Mouse (Mus musculus) forebrain, postnatal 0 days (tissue): ENCODE results near the gene Wnt16. TPM values are rescaled to one million over a fixed set of nuclear protein-coding genes. Genes with fewer than 3 reads are reported as not detected.
"Not testable (repeated sequence)": the region's sequence is repeated elsewhere in the genome, so short reads cannot be mapped to it uniquely, and the experiment has no call there.

Experiments used
- ATAC-seq: fragments of 200-750 bp; cut with Nextera tagmentation; 2 replicates; pipeline ENCODE4 v1.8.0; 2017; ENCODE audit warnings: mild to moderate bottlenecking, moderate library complexity
- DNase-seq: peaks from one replicate; pipeline ENCODE4 v3.0.0-alpha.2; 2015
- H3K27ac ChIP-seq: fragments of 300-500 bp; sonication (generic); 2 replicates; pipeline ENCODE4 v1.5.1; 2014; ENCODE audit warnings: low read depth, mild to moderate bottlenecking, antibody characterized with exemption, low read length, moderate library complexity, mixed read lengths
- H3K27me3 ChIP-seq: fragments of 300-500 bp; sonication (generic); 2 replicates; pipeline ENCODE4 v1.6.1; 2014; ENCODE audit warnings: mild to moderate bottlenecking, low read length, mixed read lengths; ENCODE audit not compliant: insufficient read depth
- H3K36me3 ChIP-seq: fragments of 300-500 bp; sonication (generic); 2 replicates; pipeline ENCODE4 v1.6.1; 2014; ENCODE audit warnings: mild to moderate bottlenecking, moderate library complexity; ENCODE audit not compliant: insufficient read depth
- H3K4me1 ChIP-seq: fragments of 300-500 bp; sonication (generic); 2 replicates; pipeline ENCODE4 v1.6.1; 2014; ENCODE audit warnings: antibody characterized with exemption; ENCODE audit not compliant: insufficient read depth
- H3K4me2 ChIP-seq: fragments of 300-500 bp; sonication (generic); 2 replicates; pipeline ENCODE4 v1.6.1; 2014; ENCODE audit warnings: low read depth, mild to moderate bottlenecking, moderate library complexity
- H3K4me3 ChIP-seq: fragments of 300-500 bp; sonication (generic); 2 replicates; pipeline ENCODE4 v1.5.1; 2014; ENCODE audit warnings: low read depth, low read length, mixed read lengths
- H3K9ac ChIP-seq: fragments of 300-500 bp; sonication (generic); 2 replicates; pipeline ENCODE4 v1.6.1; 2014; ENCODE audit warnings: mild to moderate bottlenecking
- H3K9me3 ChIP-seq: fragments of 300-500 bp; sonication (generic); 2 replicates; pipeline ENCODE4 v1.6.1; 2016; ENCODE audit warnings: low read length
- CTCF ChIP-seq: sonication (generic); IDR thresholded peaks from 2 replicates; pipeline ENCODE4 v1.5.1; 2016; ENCODE audit warnings: antibody characterized with exemption, control low read depth, low read depth
- WGBS: fragments of 180-500 bp; shearing (Covaris S2); extraction: QIAGEN DNeasy Blood & Tissue Kit; methylation state at CpG from one replicate; pipeline ENCODE4 v1.1.7; 2014; 5-methylcytosine and 5-hydroxymethylcytosine counted together
- polyA plus RNA-seq: library from polyadenylated mRNA; unstranded; fragments of >200 nt; fragmentation: Nextera tagmentation; extraction: Ambion mirVana; gene quantifications from 2 replicates; pipeline ENCODE4 v1.2.1, GENCODE M21; 2015
- total RNA-seq: library from RNA; depleted of rRNA; stranded (reverse); fragments of >200 nt; gene quantifications from 2 replicates; pipeline ENCODE4 v1.2.3, GENCODE M21; 2014; rRNA removed

Gene Wnt16
- total RNA-seq (1.1 TPM in 2 replicates), polyA plus RNA-seq (0.31 and 0.34 TPM in 2 replicates)

GRCm38 (mm10) chr6:22288004-22288736, at the start of gene Wnt16:
Gene Wnt16 (plus strand): TSS chr6:22288227.
- H3K4me2 ChIP-seq = peak within 1 kb of the TSS; percentile 77
- 3% methylated on average over 20 of the region's 20 CpGs for WGBS

GRCm38 (mm10) chr6:22243321-22243720, 44.7 kb upstream of the Wnt16 start:
- no peak for ATAC-seq
- TF ChIP-seq CTCF = no peak

More at GRCm38 (mm10) chr6:22288004-22288736, at the start of gene Wnt16:
- ATAC-seq (peak; percentile 74), DNase-seq (peak; percentile 22)
- Histone ChIP-seq H3K9ac (0 out of 2 replicates have a peak within 1 kb of the TSS, but pooled peaks have one; percentile 3), H3K27me3 (peaks cover 39% of the 10 kb centered on the region), H3K36me3 (no peaks in the 10 kb centered on the region), H3K4me3 (peak within 1 kb of the TSS; percentile 38), H3K4me1 (peaks cover 17% of the 10 kb centered on the region; the same call in 1 of the 2 replicates), H3K9me3 (no peaks in the 10 kb centered on the region), H3K27ac (no peak within 1 kb of the TSS)
- TF ChIP-seq CTCF = no peak

GRCm38 (mm10) chr6:22246696-22247095, 41.3 kb upstream of the Wnt16 start:
- WGBS = 93% methylated on average over 2 of the region's 2 CpGs

More at GRCm38 (mm10) chr6:22243321-22243720, 44.7 kb upstream of the Wnt16 start:
- H3K4me1 ChIP-seq = no peaks in the 10 kb centered on the region
- H3K27me3 ChIP-seq = no peaks in the 10 kb centered on the region
- no peak overlapping the region for H3K9ac ChIP-seq
- no peak overlapping the region for H3K27ac ChIP-seq
- 71% methylated on average over 8 of the region's 8 CpGs for WGBS
- no peak for DNase-seq
- H3K4me3 ChIP-seq = no peak overlapping the region
- H3K36me3 ChIP-seq = no peaks in the 10 kb centered on the region
- no peak overlapping the region for H3K4me2 ChIP-seq
- H3K9me3 ChIP-seq = no peaks in the 10 kb centered on the region

GRCm38 (mm10) chr6:22258784-22259183, 29.2 kb upstream of the Wnt16 start:
- DNase-seq = no peak
- no peaks in the 10 kb centered on the region for H3K4me1 ChIP-seq
- H3K36me3 ChIP-seq = no peaks in the 10 kb centered on the region
- H3K9ac ChIP-seq = no peak overlapping the region
- TF ChIP-seq CTCF = no peak
- ATAC-seq = no peak
- 90% methylated on average over 4 of the region's 4 CpGs for WGBS
- no peak overlapping the region for H3K4me2 ChIP-seq
- no peak overlapping the region for H3K4me3 ChIP-seq
- no peaks in the 10 kb centered on the region for H3K27me3 ChIP-seq
- no peaks in the 10 kb centered on the region for H3K9me3 ChIP-seq
- H3K27ac ChIP-seq = no peak overlapping the region

More at GRCm38 (mm10) chr6:22246696-22247095, 41.3 kb upstream of the Wnt16 start:
- no peaks in the 10 kb centered on the region for H3K9me3 ChIP-seq
- no peaks in the 10 kb centered on the region for H3K36me3 ChIP-seq
- no peaks in the 10 kb centered on the region for H3K4me1 ChIP-seq
- no peaks in the 10 kb centered on the region for H3K27me3 ChIP-seq
- TF ChIP-seq CTCF = no peak
- no peak overlapping the region for H3K4me3 ChIP-seq
- H3K9ac ChIP-seq = no peak overlapping the region
- ATAC-seq (no peak), DNase-seq (no peak)
- no peak overlapping the region for H3K4me2 ChIP-seq
- no peak overlapping the region for H3K27ac ChIP-seq

GRCm38 (mm10) chr6:22262519-22262918, 25.5 kb upstream of the Wnt16 start:
- H3K4me2 ChIP-seq = no peak overlapping the region
- no peak overlapping the region for H3K27ac ChIP-seq
- H3K27me3 ChIP-seq = no peaks in the 10 kb centered on the region
- H3K4me1 ChIP-seq = no peaks in the 10 kb centered on the region
- no peaks in the 10 kb centered on the region for H3K9me3 ChIP-seq
- DNase-seq (no peak), ATAC-seq (no peak; the same call in 1 of the 2 replicates)
- H3K4me3 ChIP-seq = no peak overlapping the region
- H3K36me3 ChIP-seq = no peaks in the 10 kb centered on the region
- 75% methylated on average over 4 of the region's 4 CpGs for WGBS
- no peak overlapping the region for H3K9ac ChIP-seq
- no peak for TF ChIP-seq CTCF

- 93% methylated on average over 8 of the region's 8 CpGs for WGBS
- H3K27ac ChIP-seq, H3K36me3 ChIP-seq, DNase-seq, H3K9ac ChIP-seq, ATAC-seq, H3K4me1 ChIP-seq, H3K27me3 ChIP-seq, H3K9me3 ChIP-seq, H3K4me3 ChIP-seq, H3K4me2 ChIP-seq: not testable (repeated sequence)
These were observed 23.9 kb upstream of the Wnt16 start for GRCm38 (mm10) chr6:22264094-22264493.

- Histone ChIP-seq H3K4me1 (no peaks in the 10 kb centered on the region), H3K9me3 (no peaks in the 10 kb centered on the region), H3K27me3 (no peaks in the 10 kb centered on the region), H3K27ac (no peak overlapping the region), H3K36me3 (no peaks in the 10 kb centered on the region), H3K4me3 (no peak overlapping the region), H3K9ac (no peak overlapping the region), H3K4me2 (no peak overlapping the region)
- 82% methylated on average over 4 of the region's 4 CpGs for whole genome bisulfite sequencing
- ATAC-seq (no peak), DNase-seq (no peak)
- TF ChIP-seq CTCF = no peak
These were observed 22.0 kb upstream of the Wnt16 start for GRCm38 (mm10) chr6:22266018-22266417.
